Mouse (Mus musculus) heart, postnatal 0 days (tissue): ENCODE measurements around the gene B3gat1.

Experiments used
- CTCF ChIP-seq: IDR thresholded peaks from 2 replicates; pipeline ENCODE4 v1.5.1; 2016; ENCODE audit warnings: antibody characterized with exemption, control low read depth, low read depth
- EP300 ChIP-seq: IDR thresholded peaks from 2 replicates; pipeline ENCODE4 v1.6.1; 2016; ENCODE audit warnings: antibody characterized with exemption, low read depth

GRCm38 (mm10) chr9:26733206-26733891, at the start of gene B3gat1:
- TF ChIP-seq CTCF (no peak), EP300 (no peak)
